Mouse (Mus musculus) erythroblast, embryonic 14.5 days (primary cell): Measurements from ENCODE around the gene Olfr1394.

ENCODE experiments used
- GATA1 ChIP-seq: IDR thresholded peaks from 2 replicates; pipeline ENCODE4 v1.6.1; 2012; ENCODE audit warnings: low read length, inconsistent platforms, mixed read lengths
- TAL1 ChIP-seq: IDR thresholded peaks from 3 replicates; pipeline ENCODE4 v1.6.1; 2012; ENCODE audit warnings: low read length, inconsistent platforms, mixed read lengths

GRCm38 (mm10) chr11:49203771-49204497 lies 49.8 kb downstream of the Olfr1394 start:
- TF ChIP-seq GATA1 (no peak), TAL1 (no peak)
